Mouse (Mus musculus) heart, postnatal 10 days (tissue): ENCODE measurements at regions not wholly inside any gene's neighbourhood (a gene's known extent, or its start where the extent isn't known, plus 50 kb on each side); places are given as distances from the start of the nearest gene placed in this dataset.

ENCODE experiments used
- DNase-seq, 2 experiments: peaks; one replicate each; pipeline ENCODE4 v3.0.0; 2021
- intact Hi-C: fragments of 180-260 bp; cut with DNase I; formaldehyde crosslinking; loops from one replicate; pipeline ENCODE4 v1.15.1; 2025

DNA sequence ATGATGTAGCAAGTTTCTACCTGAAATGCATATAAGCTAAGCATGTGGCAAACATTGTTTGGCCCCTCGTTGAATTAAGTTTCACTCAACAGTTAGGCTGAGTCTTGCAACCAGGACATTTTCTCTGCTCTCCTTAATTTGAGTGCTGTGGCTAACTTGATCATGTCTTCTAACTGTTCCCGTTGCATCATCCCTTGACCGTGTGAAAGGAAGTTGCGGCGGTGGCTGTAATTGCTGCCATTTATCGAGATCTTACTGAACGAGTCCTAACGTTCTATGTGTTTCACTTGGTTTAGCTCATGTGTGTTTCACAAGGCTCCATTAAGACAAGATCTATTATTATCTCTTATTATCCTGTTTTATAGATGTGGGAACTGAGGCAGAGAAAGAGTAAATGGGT, 144.8 kb downstream of the Btg1 start:
- intact Hi-C loops: no loop called here
- DNase-seq: no peak

DNA sequence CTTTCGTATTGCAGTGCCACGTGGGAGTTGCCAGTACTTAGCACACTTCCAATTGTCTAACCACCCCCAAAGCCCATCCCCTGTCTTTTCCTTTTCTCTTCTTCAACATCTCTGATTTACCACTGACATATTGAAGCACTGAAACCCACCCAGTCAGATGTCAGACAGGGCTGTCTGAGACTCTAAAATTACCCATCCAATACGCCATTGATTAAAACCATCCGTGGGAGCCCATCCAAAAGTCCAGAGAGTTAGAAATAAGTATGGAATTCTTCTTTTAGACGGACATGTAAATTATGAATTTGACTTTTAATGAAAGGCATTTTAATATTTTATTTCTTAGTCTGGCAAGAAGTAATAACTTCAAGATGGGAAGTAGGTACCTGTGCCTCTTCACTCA, 148.8 kb downstream of the Btg1 start:
- intact Hi-C loops: no loop called here
- DNase-seq: no peak

DNA sequence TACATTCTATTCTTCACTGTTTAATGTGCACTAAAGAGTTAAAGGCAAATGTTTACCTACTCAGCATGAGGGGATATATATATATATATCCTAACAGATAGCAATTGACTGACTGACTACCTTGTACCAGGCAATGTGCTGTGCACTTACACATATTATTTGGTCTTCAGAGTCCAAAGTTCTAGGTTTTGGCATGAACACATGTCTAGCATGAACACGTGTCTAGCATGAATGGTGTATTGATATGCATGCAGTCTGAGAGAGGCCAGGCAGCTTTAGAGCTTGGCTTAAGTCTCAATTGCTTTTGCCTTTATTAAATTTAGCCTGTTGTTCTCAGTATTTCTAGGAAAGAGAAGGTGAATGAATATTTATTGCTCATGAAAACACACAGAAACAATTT, 161.4 kb downstream of the Btg1 start:
- DNase-seq: no peak
- intact Hi-C loops: no loop called here

DNA sequence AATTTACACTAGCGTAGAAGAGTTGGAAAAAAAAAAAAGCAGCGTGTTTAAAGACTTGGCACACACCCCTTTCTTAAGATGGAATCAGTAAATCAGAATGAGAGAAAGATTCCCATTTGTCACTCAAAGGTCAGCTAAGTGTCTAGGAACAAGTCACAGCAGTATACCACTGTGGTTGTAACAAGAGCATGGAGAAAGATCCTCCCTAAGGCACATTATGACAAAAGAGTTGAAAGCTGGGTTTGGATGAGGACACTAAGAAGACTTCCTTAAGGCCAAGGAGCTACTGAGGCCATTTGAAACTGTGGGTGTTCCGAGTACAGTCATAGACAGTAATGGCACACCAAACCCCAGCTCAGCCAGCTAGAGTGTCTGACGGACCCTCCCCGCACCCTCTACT, 167.2 kb downstream of the Btg1 start:
- no peak for DNase-seq
- intact Hi-C loops: no loop called here

DNA sequence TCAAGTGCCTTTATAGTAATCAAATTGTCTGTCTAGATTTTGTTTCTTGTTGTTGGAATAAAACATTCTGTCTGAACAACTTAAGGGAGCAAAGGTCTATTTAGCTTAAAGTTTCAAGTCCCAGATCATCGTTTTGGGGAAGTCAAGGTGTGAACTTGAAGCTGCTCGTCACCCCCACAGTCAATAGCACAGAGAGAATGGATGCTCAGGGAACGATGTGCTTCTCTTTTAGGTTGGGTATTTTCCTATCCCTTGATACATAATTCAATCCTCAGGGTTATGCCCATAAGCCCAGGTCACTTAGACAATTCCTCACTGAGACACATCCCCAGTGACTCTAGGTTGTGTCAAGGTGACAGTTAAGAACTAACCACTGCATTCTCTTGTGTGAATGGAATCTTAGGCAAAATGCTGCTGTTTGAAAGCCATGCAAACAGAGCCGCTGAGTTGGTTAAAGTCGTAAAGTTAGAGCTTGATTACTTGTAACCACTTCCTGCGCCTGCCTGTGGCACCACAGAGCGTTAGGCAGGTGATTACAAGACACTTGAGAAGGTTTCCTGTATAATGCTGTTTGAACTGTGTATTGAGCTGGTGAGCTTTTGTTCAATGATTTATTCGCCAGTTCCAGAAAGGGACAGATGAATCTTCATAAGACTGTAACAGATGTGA, 170.2 kb downstream of the Btg1 start:
- no peak for DNase-seq
- intact Hi-C loops: no loop called here

DNA sequence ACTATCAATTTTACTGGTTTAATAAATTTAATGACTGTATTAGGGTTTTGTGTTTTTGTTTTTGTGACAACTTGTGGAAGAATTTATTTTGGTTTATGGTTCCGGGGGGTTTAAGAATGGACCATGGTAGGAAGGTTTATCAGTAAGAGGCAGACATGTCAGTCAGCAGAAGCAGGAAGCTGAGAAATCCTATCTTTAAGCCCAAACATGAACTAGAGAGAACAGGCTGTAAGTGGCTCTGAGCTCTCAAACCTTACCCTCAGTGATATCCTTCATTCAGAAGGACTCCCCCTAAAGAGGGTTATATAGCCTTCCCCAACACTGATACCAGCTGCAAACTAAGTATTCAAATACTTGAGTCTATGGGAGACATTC, 170.8 kb downstream of the Btg1 start:
- intact Hi-C loops: no loop called here
- DNase-seq: no peak

DNA sequence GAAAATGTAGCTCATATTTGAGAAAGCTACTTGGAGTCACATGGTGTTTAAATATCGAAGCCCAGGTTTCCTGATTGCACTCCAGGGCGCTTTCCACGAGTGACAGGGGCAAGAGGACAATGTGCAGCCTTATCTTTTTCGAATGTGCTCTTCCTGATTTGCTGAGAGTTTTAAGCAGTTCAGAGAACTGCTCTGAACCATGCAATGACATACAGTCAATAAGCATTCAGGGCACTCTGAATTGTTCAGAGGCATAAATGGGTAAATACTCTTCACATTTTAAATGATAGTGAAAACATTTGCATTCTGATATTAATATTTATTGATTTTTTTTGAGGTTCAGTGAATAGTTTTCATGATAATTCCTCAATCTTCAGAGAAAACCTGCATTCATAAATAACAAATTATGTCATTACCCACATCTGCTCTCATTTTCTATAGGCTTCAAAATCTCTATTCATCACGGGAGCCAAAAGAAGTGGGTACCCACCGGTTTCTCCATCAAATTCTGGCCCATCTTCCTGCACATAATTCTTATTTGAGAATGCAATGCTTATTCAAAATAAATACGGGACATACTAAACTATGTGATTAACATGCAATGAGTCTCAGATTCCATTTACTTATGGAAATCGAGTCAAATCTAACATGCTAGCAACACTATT, 171.7 kb downstream of the Btg1 start:
- intact Hi-C loops: no loop called here
- DNase-seq: no peak

DNA sequence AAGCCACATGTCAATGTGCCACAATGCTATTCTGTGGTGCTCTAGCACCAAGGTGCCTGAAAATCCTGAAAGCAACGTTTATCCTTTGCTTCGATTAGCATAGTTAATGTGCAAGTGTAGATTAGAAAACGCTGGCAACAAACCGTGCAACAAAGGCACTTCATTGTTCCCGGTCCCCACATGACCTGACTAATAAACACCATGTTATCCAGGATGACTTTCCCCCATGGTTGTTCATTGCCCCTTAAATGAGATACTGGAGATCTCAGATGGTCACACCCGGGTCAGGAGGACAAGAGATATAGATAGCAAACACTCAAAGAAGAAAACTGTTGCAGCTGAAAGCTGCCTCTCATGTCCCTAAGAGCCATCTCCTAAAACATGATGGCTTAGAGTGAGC, 180.3 kb downstream of the Btg1 start:
- intact Hi-C loops: no loop called here
- DNase-seq: no peak

DNA sequence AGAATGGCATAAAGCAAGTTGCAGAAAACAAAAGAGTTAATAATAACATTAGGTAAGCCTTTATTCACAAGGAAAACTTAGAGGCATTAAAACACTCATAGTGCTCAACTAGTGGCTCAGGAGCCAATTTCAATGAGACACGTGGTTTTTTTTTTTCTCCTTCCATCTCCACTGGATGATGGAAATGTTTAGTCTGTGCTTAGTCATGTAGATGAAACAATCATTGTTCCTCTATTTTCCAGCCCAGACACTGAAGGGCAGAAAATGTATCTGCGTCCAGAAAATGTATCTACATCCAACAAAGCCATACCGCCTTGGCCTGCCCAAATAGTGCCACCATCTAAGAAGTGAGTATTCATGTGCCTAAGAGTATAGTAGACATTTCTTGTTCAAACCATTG, 184.0 kb downstream of the Btg1 start:
- intact Hi-C loops: no loop called here
- DNase-seq: no peak

DNA sequence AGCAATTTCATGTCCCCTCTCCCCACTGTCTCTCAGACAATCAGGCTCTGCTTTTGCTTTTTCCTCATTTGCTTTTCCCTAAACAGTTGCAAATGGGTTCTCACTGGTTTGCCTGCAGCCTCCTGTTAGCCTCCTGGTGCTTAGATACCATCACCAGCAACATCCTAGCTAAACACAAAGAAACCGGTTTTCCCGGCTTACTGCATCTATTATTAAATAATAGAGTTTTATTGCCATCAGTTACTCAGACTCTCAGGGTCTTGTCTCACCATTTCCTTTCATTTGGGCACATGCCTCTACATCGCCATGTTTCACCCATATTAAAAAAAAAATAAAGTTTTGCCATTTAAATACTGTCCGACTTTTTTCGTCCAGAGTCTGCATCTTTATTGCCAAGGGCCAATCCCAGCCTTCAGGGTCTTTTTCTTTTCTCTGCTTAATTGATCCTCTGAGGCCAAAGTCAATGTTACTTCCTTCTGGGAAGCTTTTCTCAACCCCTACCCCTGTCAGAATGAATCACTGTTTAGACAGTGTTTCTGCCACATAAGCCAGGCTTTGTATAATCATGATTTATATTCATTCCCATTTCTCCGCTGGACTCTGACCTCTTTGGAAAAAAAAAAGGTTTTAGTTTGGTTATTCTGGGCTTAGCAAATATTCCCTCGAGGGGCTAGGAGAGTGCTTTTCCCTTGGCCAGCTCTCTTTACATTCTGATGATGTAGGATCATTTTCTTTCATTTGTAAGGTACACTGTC, 187.4 kb downstream of the Btg1 start:
- intact Hi-C loops: no loop called here
- DNase-seq: no peak

DNA sequence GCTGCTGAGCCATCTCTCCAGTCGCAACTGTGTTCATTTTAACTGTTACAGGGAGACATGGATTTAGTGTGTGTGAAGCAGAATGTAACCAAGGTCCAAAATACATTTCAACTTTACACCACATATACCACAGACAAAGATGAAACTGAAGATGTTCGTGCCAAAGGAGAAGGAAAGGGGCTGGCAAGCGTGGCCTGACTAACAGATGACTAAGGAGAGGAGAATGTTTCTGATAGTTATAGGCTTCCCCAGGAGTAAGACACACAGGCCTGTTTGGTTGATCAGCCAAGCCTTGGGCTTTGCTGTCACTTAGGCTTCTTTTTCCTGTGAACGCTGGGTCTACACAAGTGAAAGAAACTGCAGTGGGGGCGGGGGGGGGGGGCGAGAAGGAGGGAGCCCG, 189.8 kb downstream of the Btg1 start:
- no peak for DNase-seq
- intact Hi-C loops: no loop called here

DNA sequence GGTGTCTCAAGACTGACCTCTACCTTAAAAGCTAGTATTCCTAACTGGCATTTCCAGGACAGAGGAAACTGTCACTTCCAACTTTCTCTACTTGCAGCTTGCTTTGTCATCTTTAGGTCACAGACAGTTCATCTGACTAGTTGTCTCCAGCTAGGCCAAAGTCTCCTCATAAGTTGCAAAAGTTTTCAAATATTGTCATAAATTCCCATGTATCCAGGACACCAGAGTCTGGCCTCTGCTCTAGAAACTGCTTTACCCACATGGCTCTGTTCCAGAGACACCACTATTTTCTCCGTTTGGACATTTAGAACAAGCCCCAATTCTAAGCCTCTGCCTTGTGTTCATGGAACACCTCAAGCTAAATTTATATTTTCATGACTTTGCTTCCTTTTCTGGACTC, 205.0 kb downstream of the Btg1 start:
- intact Hi-C loops: no loop called here
- no peak for DNase-seq

DNA sequence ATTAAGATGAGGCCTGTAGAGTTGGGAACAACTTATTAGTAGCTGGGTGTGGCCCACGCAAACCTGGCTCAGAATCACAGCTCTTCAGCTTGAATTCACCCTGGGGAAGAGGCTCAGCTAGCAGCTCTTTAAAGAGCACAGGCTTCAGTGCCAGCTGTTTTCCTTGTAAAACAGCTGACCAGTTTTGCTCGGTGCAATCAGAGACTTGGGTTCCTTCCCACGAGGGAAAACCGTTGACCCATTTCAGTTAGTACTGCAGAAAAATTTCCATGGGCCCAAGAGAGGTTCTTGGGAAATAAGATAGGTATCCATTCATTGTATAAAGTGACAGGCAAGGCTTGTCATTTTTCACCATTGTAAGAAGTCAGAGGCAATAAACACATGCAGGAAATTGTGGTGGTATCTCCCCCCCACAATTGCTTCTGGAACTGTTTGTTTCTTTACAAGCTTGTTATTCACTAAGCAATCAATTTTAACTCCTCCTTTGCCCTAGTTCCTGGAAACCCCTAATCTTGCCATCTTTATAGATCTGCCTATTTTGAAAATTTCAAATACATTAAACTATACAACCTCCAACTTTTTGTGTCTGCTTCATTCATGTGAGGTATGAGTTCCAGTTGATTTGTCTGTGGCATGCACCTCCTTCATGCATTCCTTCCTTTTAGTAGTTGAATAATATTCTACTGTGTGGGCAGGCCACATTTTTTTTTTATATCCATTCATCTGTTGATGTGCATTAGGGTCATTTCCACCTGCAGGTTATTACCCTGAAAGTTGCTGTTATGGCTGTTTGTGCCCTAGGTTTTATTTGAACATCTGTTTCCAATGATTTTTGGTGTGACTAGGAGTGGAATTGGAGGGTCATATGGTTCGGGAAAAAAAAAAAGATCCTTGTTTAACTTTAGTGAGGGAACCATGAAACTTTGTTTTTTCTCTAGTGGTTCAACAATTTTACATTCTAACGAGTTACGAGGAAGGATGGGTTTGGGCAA, 205.8 kb downstream of the Btg1 start:
- DNase-seq: peak; percentile 16 to 36
- intact Hi-C loops: no loop called here

DNA sequence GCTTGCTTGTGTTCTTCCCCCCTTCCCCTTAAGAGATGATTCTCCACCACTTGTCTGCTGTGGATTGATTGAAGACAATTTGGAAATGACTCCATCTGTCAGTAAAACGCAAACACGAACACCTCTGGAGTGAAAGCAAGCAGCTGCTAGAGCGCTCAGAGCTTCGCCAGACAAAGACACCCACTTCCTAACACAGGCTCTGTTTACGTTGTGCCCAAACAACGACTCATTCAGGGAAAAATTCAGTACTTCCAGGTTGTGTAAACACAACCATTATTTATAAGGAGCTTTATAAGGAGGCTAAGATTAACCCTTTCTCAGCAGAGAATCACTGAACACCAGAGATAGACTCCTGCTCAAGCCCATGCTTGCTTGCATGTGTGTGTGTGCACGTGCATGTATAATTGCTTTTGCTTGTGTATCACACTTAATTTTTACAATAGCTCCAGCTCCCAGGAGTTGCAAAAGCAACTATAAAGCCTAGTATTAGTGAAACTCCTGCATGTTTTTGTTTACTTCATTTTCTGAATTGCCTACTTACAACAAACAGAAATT, 209.5 kb downstream of the Btg1 start:
- intact Hi-C loops: no loop called here
- DNase-seq: no peak

DNA sequence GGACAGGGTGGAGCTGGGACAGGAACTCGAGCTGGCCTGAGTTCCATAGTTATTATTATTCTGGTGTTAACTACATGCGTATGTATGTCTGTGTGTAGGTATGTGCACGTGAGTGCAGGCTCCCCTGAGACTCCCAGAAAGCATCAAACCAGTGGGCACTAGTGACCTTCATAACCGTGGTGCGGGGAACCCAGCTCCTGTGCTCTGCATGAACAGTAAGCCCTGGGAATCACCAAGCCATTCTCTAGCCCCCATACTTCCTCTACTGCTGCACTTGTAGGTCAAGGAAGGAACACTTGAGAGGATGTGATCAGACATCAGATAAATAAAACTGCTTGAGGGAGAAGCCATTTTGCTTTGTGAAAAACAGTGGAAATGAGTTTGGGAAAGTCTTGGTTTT, 211.2 kb downstream of the Btg1 start:
- DNase-seq: no peak
- intact Hi-C loops: no loop called here

DNA sequence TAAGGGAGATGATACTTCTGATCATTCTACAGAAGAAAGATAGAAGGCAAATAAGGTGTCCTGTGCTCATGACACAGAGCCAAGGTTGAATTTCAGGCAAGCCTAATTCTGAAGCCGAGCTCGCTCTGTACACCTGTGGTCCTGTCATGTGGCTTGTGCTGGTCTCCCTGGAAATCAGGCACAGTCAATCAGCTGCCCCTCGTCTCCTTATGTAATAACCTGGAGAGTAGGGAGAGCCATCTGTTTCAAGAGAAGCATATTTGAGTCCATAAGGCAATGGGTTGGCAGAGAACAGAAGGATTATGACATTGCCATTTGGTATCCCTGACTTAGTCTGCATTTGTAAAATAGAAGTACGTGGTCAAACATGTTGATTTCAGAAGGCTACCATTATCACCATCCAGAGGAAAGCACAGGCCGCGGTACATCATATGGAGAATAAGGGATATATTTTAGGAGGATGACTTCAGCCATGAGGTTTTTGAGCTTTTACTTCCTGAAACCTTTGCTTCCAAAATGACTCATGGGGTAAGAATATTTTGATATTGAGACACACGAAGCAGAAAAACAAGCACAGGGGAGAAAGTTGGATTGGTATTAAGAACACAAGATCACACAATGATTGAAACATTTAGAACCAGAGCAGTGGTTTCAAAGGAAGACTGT, 211.9 kb downstream of the Btg1 start:
- intact Hi-C loops: no loop called here
- DNase-seq: no peak

DNA sequence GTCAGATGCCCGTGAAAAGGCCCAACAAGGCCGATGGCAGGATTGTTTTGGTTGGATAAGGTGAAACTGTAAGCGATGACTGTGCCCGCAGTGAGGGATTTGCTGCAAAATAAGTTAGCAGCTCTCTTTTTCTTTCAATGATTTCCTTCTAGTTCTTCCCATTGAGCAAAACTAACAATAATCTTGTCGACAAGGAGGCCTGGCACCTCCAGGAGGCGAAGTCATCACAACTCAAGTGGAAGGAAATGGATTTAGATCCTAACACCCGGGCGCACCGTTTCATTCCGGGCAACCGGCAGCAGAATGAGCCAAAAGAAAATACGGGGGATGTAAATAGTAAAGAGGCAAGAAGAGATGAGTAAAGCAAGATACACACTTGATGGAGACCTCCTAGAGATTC, 214.3 kb downstream of the Btg1 start:
- DNase-seq: no peak
- intact Hi-C loops: no loop called here

DNA sequence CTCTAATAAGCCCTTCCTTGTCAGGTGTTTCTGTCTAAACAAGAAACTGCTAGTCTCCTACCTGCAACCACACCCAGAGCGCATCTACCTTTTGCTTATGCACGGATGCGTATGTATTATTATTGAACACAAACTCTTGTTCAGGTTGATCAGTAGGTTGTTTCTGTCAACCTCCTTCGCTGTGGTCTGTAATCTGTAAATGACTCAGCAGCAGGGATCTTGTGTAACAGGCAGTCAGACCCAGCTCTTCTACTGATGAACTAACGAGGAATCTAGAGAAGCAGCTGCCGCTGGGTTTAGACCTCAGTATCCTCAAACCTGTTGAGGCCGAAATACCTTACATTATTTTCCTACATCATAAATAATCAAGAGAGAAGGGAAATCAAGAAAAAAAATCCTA, 220.4 kb downstream of the Btg1 start:
- no peak for DNase-seq
- intact Hi-C loops: no loop called here

DNA sequence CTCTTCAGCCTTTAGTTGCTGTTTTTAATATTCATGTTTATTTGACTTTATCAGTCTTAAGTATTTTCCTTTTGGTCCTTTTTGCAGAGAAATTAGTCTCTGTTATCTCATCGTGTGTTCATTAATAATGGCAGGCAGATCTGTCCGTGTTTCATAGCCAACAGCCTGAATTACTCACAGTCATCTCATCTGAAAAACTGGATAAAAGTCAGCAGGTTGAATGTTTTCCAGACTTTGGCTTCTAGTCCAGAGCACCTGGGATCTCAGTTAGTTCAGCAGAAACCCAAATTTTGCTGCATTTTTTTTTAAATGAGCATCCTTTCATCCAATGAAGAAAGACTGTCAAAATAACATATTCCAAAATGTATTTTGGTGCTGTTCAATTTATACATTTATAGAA, 224.3 kb downstream of the Btg1 start:
- no peak for DNase-seq
- intact Hi-C loops: no loop called here

DNA sequence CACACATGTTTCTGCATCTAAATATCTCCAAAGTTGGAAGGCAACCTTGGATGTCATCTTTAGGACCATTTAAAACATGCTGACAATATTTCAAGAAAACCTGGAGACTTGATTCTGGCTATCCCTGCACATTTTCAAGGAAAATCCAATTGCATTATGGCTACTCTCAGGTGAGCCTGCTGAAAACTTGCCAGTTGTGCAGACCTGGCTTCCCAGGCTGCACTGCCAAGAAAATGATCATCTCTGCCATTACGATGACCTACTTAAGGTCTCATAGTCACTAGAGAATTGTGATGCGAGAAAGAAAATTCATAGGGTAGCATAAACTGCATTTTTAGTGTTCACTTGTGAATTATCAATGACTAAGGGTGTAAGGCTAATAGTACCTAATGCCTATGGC, 225.2 kb downstream of the Btg1 start:
- DNase-seq: no peak
- intact Hi-C loops: no loop called here
